Mouse (Mus musculus) myocyte (in vitro differentiated cells): ENCODE data around the gene Scml4.

ENCODE experiments used
- CEBPB ChIP-seq: IDR thresholded peaks from 2 replicates; pipeline ENCODE4 v1.6.1; 2011; ENCODE audit warnings: mild to moderate bottlenecking, moderate library complexity; ENCODE audit not compliant: poor library complexity, insufficient read depth, severe bottlenecking
- USF1 ChIP-seq: IDR thresholded peaks from one replicate; pipeline ENCODE4 v1.6.1; 2011; ENCODE audit warnings: low read depth, mild to moderate bottlenecking, control low read depth, moderate library complexity

DNA sequence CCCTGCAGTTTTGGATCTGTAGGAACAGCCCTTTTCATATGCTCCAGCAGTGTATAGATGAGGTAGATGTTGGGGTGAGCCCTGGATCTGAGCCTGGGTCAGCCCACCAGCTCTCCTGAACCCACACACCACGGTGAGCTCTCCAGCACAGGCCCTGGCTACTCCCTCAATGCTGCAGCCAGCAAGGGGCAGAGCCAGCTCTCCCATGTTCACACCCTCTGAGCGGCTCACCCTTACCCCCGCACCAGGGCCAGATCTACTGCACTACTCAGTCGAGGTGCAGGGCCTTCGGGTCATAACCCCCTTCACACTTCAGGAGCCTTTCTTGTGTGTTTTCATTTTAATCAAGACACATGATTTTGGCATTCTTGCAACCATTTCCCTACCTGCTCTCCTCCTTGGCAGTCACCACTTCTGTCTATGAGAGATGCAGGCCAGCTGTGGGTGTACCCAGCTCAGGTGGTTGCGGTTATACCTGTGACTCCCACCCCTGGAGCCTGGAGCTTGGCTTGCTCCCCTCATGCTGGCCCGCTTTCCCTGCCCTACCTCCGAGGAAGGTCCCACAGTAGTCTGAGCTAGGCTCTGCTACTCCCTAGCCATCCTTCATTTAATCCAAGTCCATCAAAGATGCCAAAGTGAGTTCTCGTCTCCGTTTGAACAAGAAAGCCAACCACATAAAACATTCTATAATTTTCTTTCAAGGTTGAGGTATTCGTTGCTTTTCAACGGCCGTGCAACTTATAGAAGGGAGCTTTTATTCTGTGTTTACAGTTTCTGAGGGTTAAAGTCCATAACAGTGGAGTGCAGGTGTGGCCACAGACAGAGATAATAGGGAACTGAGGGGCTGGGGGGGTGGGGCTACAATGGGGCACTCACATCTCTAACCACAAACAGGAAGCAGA lies 11.7 kb upstream of the Scml4 start:
- no peak for TF ChIP-seq USF1
- no peak for TF ChIP-seq CEBPB
